22 mouse cellular contexts compared by ENCODE assay signal in genomic region chr15:32371385-32371784, GRCm38 (mm10).
A peak's percentile ranks its signal among the peaks of the same experiment; 100 is the strongest.
DNase-seq lines count a peak whose midpoint lies in the region; ATAC-seq and TF ChIP-seq lines count a peak whose summit lies in the region.
"Had no signal": no experiment of that assay in that cellular context is flagged by ENCODE, and none has a peak within 500 bp of the region (broad histone marks: within the 10 kb centered on the region; RNA-seq: fewer than 3 reads in every experiment).

No protein-coding gene starts in this region.

- no peaks in the 10 kb centered on the region for H3K9me3 ChIP-seq in heart, embryonic 11.5 days (replicated peaks; ENCODE audit: control insufficient read depth, low read length)
- no peaks in the 10 kb centered on the region for H3K9me3 ChIP-seq in limb, embryonic 10.5 days (replicated peaks)
- H3K9me3 ChIP-seq in limb, embryonic 14.5 days (ENCODE audit: control insufficient read depth, low read length) = no peaks in the 10 kb centered on the region
- no peaks in the 10 kb centered on the region for H3K9me3 ChIP-seq in forebrain, embryonic 10.5 days
- H3K9me3 ChIP-seq: forebrain, embryonic 12.5 days; G1E; hindbrain, embryonic 10.5 days had no signal

- H3K9ac ChIP-seq in heart, embryonic 11.5 days (ENCODE audit: low read depth, low read length) = no peak overlapping the region
- no peak overlapping the region for H3K9ac ChIP-seq in limb, embryonic 14.5 days (ENCODE audit: low read depth, low read length, severe bottlenecking)
- H3K9ac ChIP-seq: forebrain, embryonic 12.5 days; forebrain, postnatal 0 days; hindbrain, embryonic 14.5 days had no signal

- TF ChIP-seq POLR2A in limb, embryonic 14.5 days (IDR thresholded peaks at IDR 0.05; ENCODE audit: borderline replicate concordance, extremely low read depth, insufficient read depth, insufficient read length) = no peak

- 71% methylated on average over 6 of the region's 6 CpGs for WGBS in heart, embryonic 11.5 days (ENCODE audit: insufficient replicate concordance)
- WGBS in limb, embryonic 10.5 days = 47% methylated on average over 6 of the region's 6 CpGs
- 20% methylated on average over 6 of the region's 6 CpGs for WGBS in limb, embryonic 14.5 days
- WGBS in forebrain, embryonic 10.5 days = 72% methylated on average over 6 of the region's 6 CpGs

- H3K27ac ChIP-seq in heart, embryonic 11.5 days (ENCODE audit: low read depth, low read length) = no peak overlapping the region
- H3K27ac ChIP-seq in limb, embryonic 10.5 days = no peak overlapping the region
- H3K27ac ChIP-seq in limb, embryonic 14.5 days (replicated peaks; ENCODE audit: low read depth, low read length) = peak overlapping the region; percentile 29; the same call in 1 of the 2 replicates
- H3K27ac ChIP-seq in forebrain, embryonic 10.5 days = no peak overlapping the region
- H3K27ac ChIP-seq: forebrain, embryonic 12.5 days; gastrocnemius, adult 2 months; hindbrain, embryonic 10.5 days; hindbrain, embryonic 14.5 days had no signal

- DNase-seq in embryo, embryonic 10.5 days (ENCODE audit: low spot score) = peak; percentile 11
- no peak for DNase-seq in embryo, embryonic 9.5 days (ENCODE audit: extremely low spot score)
- peak; percentile 10 for DNase-seq in heart, postnatal 4 days
- DNase-seq in limb, embryonic 10.5 days (ENCODE audit: low spot score) = peak; percentile 47
- peak; percentile 76 for DNase-seq in limb, embryonic 14.5 days (ENCODE audit: low spot score)
- DNase-seq in forebrain, embryonic 10.5 days (ENCODE audit: extremely low spot score, low spot score) = no peak
- DNase-seq in left cerebral cortex, postnatal 14 days (ENCODE audit: low spot score in 2 of 2) = no peak
- DNase-seq: adrenal gland, postnatal 10 days; B cell, adult 2 months; cerebellum, adult 11 months; cerebellum, adult 9-10 months; cerebellum, postnatal 25 days; forebrain, postnatal 0 days; gastrocnemius, adult 2 months; gastrocnemius, postnatal 25 days had no signal

- ATAC-seq in heart, embryonic 11.5 days (replicated peaks; ENCODE audit: insufficient number of reproducible peaks, low FRiP score, low TSS enrichment) = no peak
- ATAC-seq in limb, embryonic 14.5 days (ENCODE audit: low FRiP score, low read depth) = peak; percentile 81
- ATAC-seq: CD4-positive, CD25-positive, alpha-beta regulatory T cell, adult 4 months; forebrain, postnatal 0 days; intestine, embryonic 16.5 days had no signal

- no peaks in the 10 kb centered on the region for H3K36me3 ChIP-seq in heart, embryonic 11.5 days (ENCODE audit: control insufficient read depth, insufficient read depth, low read length)
- no peaks in the 10 kb centered on the region for H3K36me3 ChIP-seq in limb, embryonic 10.5 days
- no peaks in the 10 kb centered on the region for H3K36me3 ChIP-seq in limb, embryonic 14.5 days (ENCODE audit: control insufficient read depth, insufficient read depth, low read length)
- H3K36me3 ChIP-seq in forebrain, embryonic 10.5 days (replicated peaks) = no peaks in the 10 kb centered on the region
- H3K36me3 ChIP-seq: forebrain, embryonic 12.5 days; G1E; hindbrain, embryonic 10.5 days had no signal

- no peaks in the 10 kb centered on the region for H3K4me1 ChIP-seq in heart, embryonic 11.5 days (ENCODE audit: control insufficient read depth, insufficient read depth, low read length)
- peaks cover 23% of the 10 kb centered on the region for H3K4me1 ChIP-seq in limb, embryonic 10.5 days
- peaks cover 25% of the 10 kb centered on the region for H3K4me1 ChIP-seq in limb, embryonic 14.5 days (ENCODE audit: control insufficient read depth, insufficient read depth, low read length)
- no peaks in the 10 kb centered on the region for H3K4me1 ChIP-seq in forebrain, embryonic 10.5 days
- H3K4me1 ChIP-seq: forebrain, embryonic 12.5 days; hindbrain, embryonic 10.5 days had no signal

- H3K27me3 ChIP-seq in heart, embryonic 11.5 days (ENCODE audit: control insufficient read depth, insufficient read depth, low read length) = no peaks in the 10 kb centered on the region
- no peaks in the 10 kb centered on the region for H3K27me3 ChIP-seq in limb, embryonic 10.5 days (ENCODE audit: low read depth, poor library complexity, severe bottlenecking)
- no peaks in the 10 kb centered on the region for H3K27me3 ChIP-seq in limb, embryonic 14.5 days (ENCODE audit: control insufficient read depth, insufficient read depth, low read length)
- H3K27me3 ChIP-seq in forebrain, embryonic 10.5 days (ENCODE audit: poor library complexity, severe bottlenecking) = no peaks in the 10 kb centered on the region
- H3K27me3 ChIP-seq: forebrain, embryonic 12.5 days had no signal

- no peak overlapping the region for H3K4me3 ChIP-seq in heart, embryonic 11.5 days (ENCODE audit: low read depth, low read length)
- no peak overlapping the region for H3K4me3 ChIP-seq in limb, embryonic 10.5 days
- no peak overlapping the region for H3K4me3 ChIP-seq in limb, embryonic 14.5 days (replicated peaks; ENCODE audit: low read length)
- H3K4me3 ChIP-seq in forebrain, embryonic 10.5 days = no peak overlapping the region
- H3K4me3 ChIP-seq: forebrain, embryonic 12.5 days; gastrocnemius, adult 2 months; hindbrain, embryonic 10.5 days had no signal

- H3K4me2 ChIP-seq in heart, embryonic 11.5 days = no peak overlapping the region
- no peak overlapping the region for H3K4me2 ChIP-seq in limb, embryonic 14.5 days (replicated peaks; ENCODE audit: low read depth, low read length, severe bottlenecking)
- H3K4me2 ChIP-seq: forebrain, embryonic 12.5 days; hindbrain, embryonic 14.5 days had no signal

- intact Hi-C loops in left cerebral cortex, postnatal 14 days (cut with DNase I) = no loop called here

Comparison
In these comparisons a context has a peak if more than half of its experiments do, and no peak if none do; other contexts are left out.
1. DNase-seq: peak in embryo, embryonic 10.5 days (single experiment), heart, postnatal 4 days (single experiment), limb, embryonic 10.5 days (single experiment) and limb, embryonic 14.5 days (single experiment); none in embryo, embryonic 9.5 days (single experiment), forebrain, embryonic 10.5 days (single experiment) and left cerebral cortex, postnatal 14 days (0 of 2).